7 mouse cellular contexts compared by ENCODE assay signal in genomic region chr2:27703852-27704640, GRCm38 (mm10). TPM values are rescaled to one million over a fixed set of nuclear protein-coding genes. Genes with fewer than 3 reads are reported as not detected.
DNase-seq lines count a peak whose midpoint lies in the region; ATAC-seq lines count a peak whose summit lies in the region.

No protein-coding gene starts in this region.

- H3K27me3 ChIP-seq in heart, embryonic 15.5 days: no peaks in the 10 kb centered on the region
- H3K27me3 ChIP-seq in lung, embryonic 15.5 days: no peaks in the 10 kb centered on the region
- no peaks in the 10 kb centered on the region for H3K27me3 ChIP-seq in hindbrain, embryonic 11.5 days (ENCODE audit: control insufficient read depth, insufficient read depth, low read length)

- H3K4me2 ChIP-seq in heart, embryonic 15.5 days: no peak overlapping the region
- no peak overlapping the region for H3K4me2 ChIP-seq in lung, embryonic 15.5 days
- H3K4me2 ChIP-seq in hindbrain, embryonic 11.5 days (replicated peaks; ENCODE audit: low read depth, low read length): no peak overlapping the region

- no peak overlapping the region for H3K9ac ChIP-seq in heart, embryonic 15.5 days
- H3K9ac ChIP-seq in lung, embryonic 15.5 days: no peak overlapping the region
- no peak overlapping the region for H3K9ac ChIP-seq in hindbrain, embryonic 11.5 days (ENCODE audit: low read depth, low read length)

- 52% methylated on average over 9 of the region's 9 CpGs for WGBS in heart, embryonic 15.5 days
- 50% methylated on average over 9 of the region's 9 CpGs for WGBS in lung, embryonic 15.5 days
- 69% methylated on average over 9 of the region's 9 CpGs for WGBS in hindbrain, embryonic 11.5 days

- ATAC-seq in heart, embryonic 15.5 days (replicated peaks; ENCODE audit: insufficient number of reproducible peaks, insufficient read depth, low FRiP score, low read depth): no peak
- no peak for ATAC-seq in lung, embryonic 15.5 days (ENCODE audit: borderline replicate concordance, extremely low read depth, low FRiP score, low TSS enrichment)
- ATAC-seq in hindbrain, embryonic 11.5 days (ENCODE audit: low FRiP score): no peak

- no peaks in the 10 kb centered on the region for H3K36me3 ChIP-seq in heart, embryonic 15.5 days
- no peaks in the 10 kb centered on the region for H3K36me3 ChIP-seq in lung, embryonic 15.5 days
- H3K36me3 ChIP-seq in hindbrain, embryonic 11.5 days (ENCODE audit: control insufficient read depth, insufficient read depth, low read length): no peaks in the 10 kb centered on the region

- peak overlapping the region; percentile 40; the same call in 1 of the 2 replicates for H3K27ac ChIP-seq in heart, embryonic 15.5 days
- H3K27ac ChIP-seq in lung, embryonic 15.5 days: 0 out of 2 replicates have a peak overlapping the region, but pooled peaks have one; percentile 22
- no peak overlapping the region for H3K27ac ChIP-seq in hindbrain, embryonic 11.5 days (ENCODE audit: low read depth, low read length)

- H3K4me3 ChIP-seq in heart, embryonic 15.5 days: no peak overlapping the region
- H3K4me3 ChIP-seq in lung, embryonic 15.5 days: no peak overlapping the region
- H3K4me3 ChIP-seq in hindbrain, embryonic 11.5 days (ENCODE audit: low read depth, low read length): no peak overlapping the region

- H3K9me3 ChIP-seq in heart, embryonic 15.5 days (replicated peaks): no peaks in the 10 kb centered on the region
- no peaks in the 10 kb centered on the region for H3K9me3 ChIP-seq in lung, embryonic 15.5 days
- no peaks in the 10 kb centered on the region for H3K9me3 ChIP-seq in hindbrain, embryonic 11.5 days (ENCODE audit: control insufficient read depth, low read length)

- DNase-seq in CD4-positive, CD25-positive, alpha-beta regulatory T cell, adult 2 months (ENCODE audit: low read depth, low spot score): peak; percentile 49
- peak; percentile 80 for DNase-seq in adrenal gland, adult 8-10 months
- DNase-seq in MN1 (ENCODE audit: low spot score): no peak
- DNase-seq in frontal cortex, postnatal 14 days (ENCODE audit: low spot score in 2 of 2): no peak
- DNase-seq in hindbrain, embryonic 11.5 days (ENCODE audit: low spot score): no peak

- peaks cover 70% of the 10 kb centered on the region for H3K4me1 ChIP-seq in heart, embryonic 15.5 days (replicated peaks)
- peaks cover 61% of the 10 kb centered on the region for H3K4me1 ChIP-seq in lung, embryonic 15.5 days
- peaks cover 17% of the 10 kb centered on the region for H3K4me1 ChIP-seq in hindbrain, embryonic 11.5 days (replicated peaks; ENCODE audit: control insufficient read depth, insufficient read depth, low read length)

RNA-seq across cellular contexts. Expression of gene Rxra, which starts 27.8 kb away (rescaled TPM):
- 10 to 100 TPM; 51.3 to 64.4 (median 56.7) TPM for total RNA-seq in adrenal gland, adult 8-10 months (2022)
- polyA plus RNA-seq in heart, embryonic 15.5 days (2015; fragmentation: Nextera tagmentation; extraction: Ambion mirVana): 6.6 and 9.5 TPM in 2 replicates
- 12.6 and 13.5 TPM in 2 replicates for polyA plus RNA-seq in lung, embryonic 15.5 days (2015; fragmentation: Nextera tagmentation; extraction: Ambion mirVana)
- 6.5 and 7.6 TPM in 2 replicates for polyA plus RNA-seq in hindbrain, embryonic 11.5 days (2014; fragmentation: Nextera tagmentation; extraction: Ambion mirVana)

Comparison
In these comparisons a context has a peak if more than half of its experiments do, and no peak if none do; other contexts are left out.
1. DNase-seq: peak in CD4-positive, CD25-positive, alpha-beta regulatory T cell, adult 2 months (single experiment) and adrenal gland, adult 8-10 months (single experiment); none in MN1 (single experiment), frontal cortex, postnatal 14 days (0 of 2) and hindbrain, embryonic 11.5 days (single experiment).